Mouse (Mus musculus) forebrain, embryonic 14.5 days (tissue): ENCODE data around the gene Stab2. TPM values are rescaled to one million over a fixed set of nuclear protein-coding genes. Genes with fewer than 3 reads are reported as not detected.

Source experiments
- ATAC-seq: fragments of 200-750 bp; cut with Nextera tagmentation; 2 replicates; pipeline ENCODE4 v1.8.0; 2017; ENCODE audit warnings: mild to moderate bottlenecking, moderate library complexity
- DNase-seq: peaks from one replicate; pipeline ENCODE4 v3.0.0-alpha.2; 2015; ENCODE audit warnings: low spot score
- H3K27ac ChIP-seq: fragments of 300-500 bp; sonication (generic); 2 replicates; pipeline ENCODE4 v1.5.1; 2014; ENCODE audit warnings: low read depth, mild to moderate bottlenecking, control low read depth, low read length, moderate library complexity
- H3K27me3 ChIP-seq: fragments of 300-500 bp; sonication (generic); replicated peaks from 2 replicates; pipeline ENCODE4 v1.6.1; 2014; ENCODE audit warnings: low read length, control low read depth, mixed read lengths; ENCODE audit not compliant: control insufficient read depth, insufficient read depth
- H3K36me3 ChIP-seq: fragments of 300-500 bp; sonication (generic); 2 replicates; pipeline ENCODE4 v1.6.1; 2014; ENCODE audit warnings: low read length, control low read depth; ENCODE audit not compliant: control insufficient read depth, insufficient read depth
- H3K4me1 ChIP-seq: fragments of 300-500 bp; sonication (generic); 2 replicates; pipeline ENCODE4 v1.6.1; 2014; ENCODE audit warnings: antibody characterized with exemption, low read length, control low read depth; ENCODE audit not compliant: control insufficient read depth, insufficient read depth
- H3K4me2 ChIP-seq: fragments of 300-500 bp; sonication (generic); 2 replicates; pipeline ENCODE4 v1.6.1; 2014; ENCODE audit warnings: mild to moderate bottlenecking, control low read depth, low read length
- H3K4me3 ChIP-seq: fragments of 300-500 bp; sonication (generic); 2 replicates; pipeline ENCODE4 v1.5.1; 2014; ENCODE audit warnings: low read depth, low read length, control low read depth
- H3K9ac ChIP-seq: fragments of 300-500 bp; sonication (generic); 2 replicates; pipeline ENCODE4 v1.6.1; 2014; ENCODE audit warnings: mild to moderate bottlenecking, low read length, control low read depth, moderate library complexity
- H3K9me3 ChIP-seq: fragments of 300-500 bp; sonication (generic); replicated peaks from 2 replicates; pipeline ENCODE4 v1.6.1; 2016; ENCODE audit warnings: low read length, control low read depth, mixed read lengths; ENCODE audit not compliant: control insufficient read depth
- WGBS: fragments of 180-500 bp; shearing (Covaris S2); extraction: QIAGEN DNeasy Blood & Tissue Kit; methylation state at CpG from one replicate; pipeline ENCODE4 v1.1.7; 2014; 5-methylcytosine and 5-hydroxymethylcytosine counted together
- polyA plus RNA-seq: library from polyadenylated mRNA; unstranded; fragments of >200 nt; fragmentation: Nextera tagmentation; extraction: Ambion mirVana; gene quantifications from 2 replicates; pipeline ENCODE4 v1.2.1, GENCODE M21; 2014

The Stab2 gene
- polyA plus RNA-seq, 1 experiment from 2014 or later: 0.25 TPM

DNA sequence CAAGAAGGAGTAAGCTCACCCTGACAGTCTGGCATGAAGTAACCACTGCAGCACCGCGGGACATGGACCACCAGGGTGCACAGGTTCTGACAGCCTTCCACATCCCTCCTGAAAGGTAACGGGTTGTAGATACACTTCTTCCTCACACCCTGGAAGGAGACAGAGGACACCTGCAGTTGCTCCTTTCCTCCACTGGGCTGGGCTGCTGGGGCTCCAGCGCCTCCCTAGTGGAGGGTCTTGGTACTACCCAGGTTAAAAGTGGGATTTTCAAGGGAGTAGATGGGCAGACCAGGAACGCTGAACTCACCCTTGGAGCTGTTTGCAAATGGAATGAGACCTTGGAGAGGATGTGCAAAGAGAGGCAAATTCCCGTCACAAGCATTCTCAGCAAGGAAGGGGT lies 144.4 kb downstream of the Stab2 start:
- no peak overlapping the region for H3K27ac ChIP-seq
- H3K36me3 ChIP-seq: no peaks in the 10 kb centered on the region
- no peak overlapping the region for H3K9ac ChIP-seq
- no peak overlapping the region for H3K4me2 ChIP-seq
- H3K4me1 ChIP-seq: no peaks in the 10 kb centered on the region
- H3K27me3 ChIP-seq: no peaks in the 10 kb centered on the region
- 92% methylated on average over 6 of the region's 6 CpGs for WGBS
- ATAC-seq (no peak), DNase-seq (no peak)
- H3K4me3 ChIP-seq: no peak overlapping the region
- H3K9me3 ChIP-seq: no peaks in the 10 kb centered on the region

DNA sequence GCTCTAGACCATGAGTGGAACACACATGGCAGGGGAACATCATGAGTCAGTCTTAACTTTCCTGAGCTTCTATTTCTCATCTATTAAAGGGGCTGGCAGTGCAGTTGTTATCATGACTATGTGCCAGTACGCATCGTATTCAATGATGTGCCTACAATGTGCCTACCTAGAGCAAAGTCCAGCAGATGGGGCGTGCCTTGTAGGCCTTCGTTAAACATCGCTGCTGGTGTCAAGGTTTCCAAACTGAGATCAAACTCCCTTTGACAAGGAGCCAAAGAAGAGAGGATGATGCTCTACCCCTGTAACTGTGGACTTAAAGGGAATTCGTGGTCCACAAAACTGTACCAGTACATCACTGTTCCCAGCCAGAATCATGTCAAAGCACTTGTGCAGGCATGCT lies 145.3 kb downstream of the Stab2 start:
- Histone ChIP-seq H3K9me3 (no peaks in the 10 kb centered on the region), H3K36me3 (no peaks in the 10 kb centered on the region), H3K4me3 (no peak overlapping the region), H3K27me3 (no peaks in the 10 kb centered on the region), H3K9ac (no peak overlapping the region), H3K4me2 (no peak overlapping the region), H3K27ac (no peak overlapping the region), H3K4me1 (no peaks in the 10 kb centered on the region)
- WGBS: 90% methylated on average over 6 of the region's 6 CpGs
- ATAC-seq (no peak), DNase-seq (no peak)

DNA sequence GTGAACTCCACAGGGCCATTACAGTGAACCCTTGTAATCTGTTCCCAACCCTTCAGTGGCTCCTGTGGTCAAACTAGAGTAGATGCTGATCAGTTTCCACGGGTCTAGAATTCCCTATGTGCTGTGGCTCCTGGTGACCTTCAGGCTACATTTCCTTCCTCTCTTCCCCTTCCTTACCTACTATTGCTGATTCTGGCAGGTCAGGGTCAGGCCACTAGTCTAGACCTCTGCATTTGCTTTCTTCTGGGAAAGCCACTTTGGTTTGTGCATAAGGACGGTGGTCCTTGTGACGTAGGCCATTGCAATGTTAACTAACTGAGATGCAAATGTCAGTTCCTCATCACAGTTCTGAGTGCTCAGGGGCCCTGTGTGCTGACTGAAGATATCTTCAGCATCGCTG lies 147.4 kb downstream of the Stab2 start:
- ATAC-seq: no peak
- DNase-seq: no peak
- no peak overlapping the region for H3K4me2 ChIP-seq
- no peaks in the 10 kb centered on the region for H3K9me3 ChIP-seq
- H3K4me1 ChIP-seq: no peaks in the 10 kb centered on the region
- no peak overlapping the region for H3K4me3 ChIP-seq
- H3K36me3 ChIP-seq: no peaks in the 10 kb centered on the region
- H3K27me3 ChIP-seq: no peaks in the 10 kb centered on the region
- 84% methylated on average over 4 of the region's 4 CpGs for WGBS
- H3K27ac ChIP-seq: no peak overlapping the region
- no peak overlapping the region for H3K9ac ChIP-seq

DNA sequence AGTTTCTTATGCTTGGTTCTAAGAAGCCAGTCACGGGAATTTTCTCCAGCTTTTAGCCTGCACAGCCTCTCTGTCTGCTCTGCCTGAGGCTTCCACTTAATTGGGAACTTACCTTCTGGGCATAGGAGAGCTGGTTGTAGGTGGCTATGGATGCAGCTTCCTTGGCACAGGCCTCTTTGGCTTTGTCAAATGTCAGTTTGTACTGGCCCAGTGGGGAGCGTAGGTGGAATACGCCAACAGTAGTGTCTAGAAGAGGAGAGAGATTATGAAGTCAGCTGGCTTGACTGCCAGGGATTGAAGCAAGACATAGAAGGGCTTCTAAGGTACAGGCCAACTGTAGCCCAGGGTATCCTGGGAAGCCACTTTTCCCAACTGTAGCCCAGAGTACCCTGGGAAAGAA lies 154.4 kb downstream of the Stab2 start:
- WGBS: 85% methylated on average over 3 of the region's 3 CpGs
- Histone ChIP-seq H3K4me3 (no peak overlapping the region), H3K4me2 (no peak overlapping the region), H3K27me3 (no peaks in the 10 kb centered on the region), H3K9ac (no peak overlapping the region), H3K27ac (no peak overlapping the region), H3K36me3 (no peaks in the 10 kb centered on the region), H3K9me3 (no peaks in the 10 kb centered on the region), H3K4me1 (no peaks in the 10 kb centered on the region)
- DNase-seq: no peak
- no peak for ATAC-seq

DNA sequence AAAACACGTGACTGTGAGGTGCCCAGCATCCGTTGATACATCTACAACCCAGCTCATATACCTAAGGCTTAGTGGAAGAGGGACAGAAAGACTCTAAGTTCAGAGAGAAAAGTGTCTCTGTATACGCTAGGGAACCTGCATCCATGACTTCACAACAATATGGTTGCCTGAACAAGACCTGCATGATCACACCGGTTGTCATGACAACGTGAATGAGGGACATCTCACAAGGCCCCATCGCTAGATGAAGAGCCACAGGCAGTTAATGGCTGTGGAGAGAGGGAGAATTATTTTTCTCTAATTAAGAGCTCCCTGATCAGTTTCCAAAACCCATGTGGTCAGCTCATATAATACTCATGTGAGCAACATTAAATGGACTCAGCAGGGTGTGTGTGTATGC lies 155.7 kb downstream of the Stab2 start:
- WGBS: 76% methylated on average over 6 of the region's 6 CpGs
- H3K9ac ChIP-seq: no peak overlapping the region
- H3K36me3 ChIP-seq: no peaks in the 10 kb centered on the region
- H3K4me2 ChIP-seq: no peak overlapping the region
- ATAC-seq (no peak), DNase-seq (peak; percentile 34)
- H3K4me3 ChIP-seq: no peak overlapping the region
- no peaks in the 10 kb centered on the region for H3K4me1 ChIP-seq
- no peaks in the 10 kb centered on the region for H3K9me3 ChIP-seq
- no peak overlapping the region for H3K27ac ChIP-seq
- no peaks in the 10 kb centered on the region for H3K27me3 ChIP-seq

DNA sequence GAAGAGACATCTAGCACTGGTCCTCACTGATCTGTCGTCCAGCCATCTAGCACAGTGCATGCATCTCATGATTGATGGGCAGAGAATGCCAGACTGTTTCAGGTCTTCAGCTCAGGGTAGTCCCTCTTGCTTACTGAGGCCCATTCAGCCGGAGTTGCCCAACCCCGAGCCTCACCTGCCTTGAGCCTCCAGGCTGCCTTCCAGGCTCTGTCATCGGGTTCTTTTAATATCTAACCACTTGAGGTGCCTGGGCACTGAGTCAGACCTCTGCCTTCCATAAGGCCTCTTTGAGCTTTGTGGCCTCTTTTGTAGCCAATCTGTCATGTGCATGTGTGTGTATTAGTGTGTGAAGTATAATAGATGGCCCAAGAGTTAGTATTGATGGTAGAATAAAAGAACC lies 158.3 kb downstream of the Stab2 start:
- ATAC-seq: no peak
- no peaks in the 10 kb centered on the region for H3K36me3 ChIP-seq
- WGBS: 72% methylated on average over 4 of the region's 4 CpGs

DNA sequence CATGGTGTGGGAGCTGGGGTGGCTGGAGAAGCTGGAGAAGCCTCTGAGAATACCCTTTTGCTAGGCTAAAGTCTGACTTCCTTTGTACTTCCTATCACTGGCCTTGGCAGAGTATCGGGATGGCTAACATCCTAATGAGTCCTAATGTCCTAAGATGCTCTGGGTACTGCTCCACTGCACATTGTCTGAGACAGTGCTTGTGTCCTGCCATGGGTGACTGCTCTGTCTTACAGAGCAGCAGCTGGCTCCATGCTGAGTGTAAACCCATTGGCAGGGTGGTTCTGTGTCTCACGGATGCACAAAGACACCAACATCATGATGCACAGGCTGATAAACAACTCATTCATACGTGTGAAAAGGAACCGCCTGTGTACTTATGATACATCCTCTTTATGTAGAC lies 158.7 kb downstream of the Stab2 start:
- DNase-seq (no peak), ATAC-seq (no peak)
- WGBS: 92% methylated on average over 4 of the region's 4 CpGs
- Histone ChIP-seq H3K36me3 (no peaks in the 10 kb centered on the region), H3K4me3 (no peak overlapping the region), H3K4me1 (no peaks in the 10 kb centered on the region), H3K27me3 (no peaks in the 10 kb centered on the region), H3K27ac (no peak overlapping the region), H3K4me2 (no peak overlapping the region), H3K9ac (no peak overlapping the region), H3K9me3 (no peaks in the 10 kb centered on the region)

More for the DNA sequence above, 158.3 kb downstream of the Stab2 start:
- H3K9ac ChIP-seq: no peak overlapping the region
- H3K4me3 ChIP-seq: no peak overlapping the region
- no peak overlapping the region for H3K4me2 ChIP-seq
- no peaks in the 10 kb centered on the region for H3K27me3 ChIP-seq
- H3K27ac ChIP-seq: no peak overlapping the region
- no peak for DNase-seq
- H3K4me1 ChIP-seq: no peaks in the 10 kb centered on the region
- H3K9me3 ChIP-seq: no peaks in the 10 kb centered on the region

DNA sequence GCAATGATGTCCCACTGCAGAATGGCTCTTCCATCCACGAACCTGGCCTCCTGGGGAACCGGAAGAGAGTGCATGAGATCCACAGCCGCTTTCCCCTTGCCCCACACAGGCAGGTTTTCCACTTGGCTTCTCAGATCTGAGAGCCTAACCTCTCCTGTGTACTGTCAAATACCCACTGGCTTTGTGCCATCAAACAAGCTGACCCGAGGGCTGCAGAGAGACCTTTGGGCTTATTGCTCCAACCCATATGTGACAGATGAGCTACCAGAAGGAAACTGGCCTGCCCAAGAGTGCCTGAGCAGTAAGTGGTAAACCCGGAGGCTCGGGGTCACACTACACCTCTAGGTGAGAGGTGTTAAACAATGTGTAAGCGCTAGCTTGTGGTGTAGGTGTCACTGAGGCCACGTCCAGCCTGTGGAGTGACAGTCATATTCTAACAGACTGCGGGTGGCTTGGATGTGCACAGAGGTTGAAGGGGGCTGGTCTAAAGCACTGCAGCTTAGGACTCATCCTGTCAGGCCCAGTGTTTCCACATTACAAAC lies 160.8 kb downstream of the Stab2 start:
- Histone ChIP-seq H3K4me1 (no peaks in the 10 kb centered on the region), H3K36me3 (no peaks in the 10 kb centered on the region), H3K9me3 (no peaks in the 10 kb centered on the region), H3K27me3 (no peaks in the 10 kb centered on the region), H3K27ac (no peak overlapping the region), H3K9ac (no peak overlapping the region), H3K4me3 (no peak overlapping the region), H3K4me2 (no peak overlapping the region)
- ATAC-seq (no peak), DNase-seq (no peak)
- 86% methylated on average over 9 of the region's 9 CpGs for WGBS

DNA sequence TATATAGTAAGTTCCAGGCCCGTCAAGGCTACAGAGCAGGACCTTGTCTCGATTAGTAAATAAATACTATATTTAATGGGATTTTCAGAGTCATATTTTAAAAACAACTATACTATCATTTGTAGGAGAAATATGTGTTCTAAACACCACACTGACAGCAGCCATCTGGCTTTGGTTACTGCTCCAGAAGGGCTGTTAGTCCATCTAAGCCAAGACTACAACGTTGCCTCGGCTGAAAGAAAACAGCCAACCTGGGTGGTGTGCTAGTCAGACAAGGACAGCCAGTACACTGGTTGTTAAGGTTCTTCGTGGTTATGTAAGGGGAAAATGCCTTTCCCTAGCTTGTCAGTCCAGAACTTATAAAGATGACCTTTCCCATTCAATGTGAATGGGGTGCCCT lies 165.2 kb downstream of the Stab2 start:
- H3K4me3 ChIP-seq: no peak overlapping the region
- no peak for ATAC-seq
- H3K36me3 ChIP-seq: no peaks in the 10 kb centered on the region
- H3K9ac ChIP-seq: no peak overlapping the region
- no peak overlapping the region for H3K27ac ChIP-seq
- WGBS: 80% methylated on average over 5 of the region's 5 CpGs
- no peaks in the 10 kb centered on the region for H3K4me1 ChIP-seq
- no peak overlapping the region for H3K4me2 ChIP-seq
- no peak for DNase-seq
- H3K9me3 ChIP-seq: no peaks in the 10 kb centered on the region
- no peaks in the 10 kb centered on the region for H3K27me3 ChIP-seq
